Mouse (Mus musculus) liver, embryonic 16.5 days (tissue): ENCODE data around the gene Nxf3. TPM values are rescaled to one million over a fixed set of nuclear protein-coding genes. Genes with fewer than 3 reads are reported as not detected.

Experiments used
- ATAC-seq: fragments of 200-750 bp; cut with Nextera tagmentation; 2 replicates; pipeline ENCODE4 v1.8.0; 2017; ENCODE audit warnings: low read depth, mild to moderate bottlenecking, moderate number of reproducible peaks, moderate library complexity
- H3K27ac ChIP-seq: fragments of 300-500 bp; sonication (generic); 2 replicates; pipeline ENCODE4 v1.5.1; 2014; ENCODE audit warnings: mild to moderate bottlenecking, low read length
- H3K27me3 ChIP-seq: fragments of 300-500 bp; sonication (generic); 2 replicates; pipeline ENCODE4 v1.6.1; 2014; ENCODE audit warnings: low read depth, low read length, mixed read lengths; ENCODE audit not compliant: control insufficient read depth, insufficient read depth
- H3K36me3 ChIP-seq: fragments of 300-500 bp; sonication (generic); 2 replicates; pipeline ENCODE4 v1.6.1; 2014; ENCODE audit warnings: mild to moderate bottlenecking; ENCODE audit not compliant: control insufficient read depth, insufficient read depth
- H3K4me1 ChIP-seq: fragments of 300-500 bp; sonication (generic); 2 replicates; pipeline ENCODE4 v1.6.1; 2014; ENCODE audit warnings: low read depth, low read length, mixed read lengths; ENCODE audit not compliant: control insufficient read depth
- H3K4me2 ChIP-seq: fragments of 300-500 bp; sonication (generic); 2 replicates; pipeline ENCODE4 v1.6.1; 2014; ENCODE audit warnings: low read depth, low read length, mixed read lengths
- H3K4me3 ChIP-seq: fragments of 300-500 bp; sonication (generic); 2 replicates; pipeline ENCODE4 v1.5.1; 2014; ENCODE audit warnings: low read depth, mild to moderate bottlenecking, low read length
- H3K9ac ChIP-seq: fragments of 300-500 bp; sonication (generic); 2 replicates; pipeline ENCODE4 v1.6.1; 2014; ENCODE audit warnings: low read depth, low read length
- H3K9me3 ChIP-seq: fragments of 300-500 bp; sonication (generic); replicated peaks from 2 replicates; pipeline ENCODE4 v1.6.1; 2016; ENCODE audit warnings: low read length; ENCODE audit not compliant: control insufficient read depth
- WGBS: fragments of 180-500 bp; shearing (Covaris S2); extraction: QIAGEN DNeasy Blood & Tissue Kit; methylation state at CpG from one replicate; pipeline ENCODE4 v1.1.7; 2014; ENCODE audit not compliant: insufficient replicate concordance; 5-methylcytosine and 5-hydroxymethylcytosine counted together
- polyA plus RNA-seq: library from polyadenylated mRNA; unstranded; fragments of >200 nt; fragmentation: Nextera tagmentation; extraction: Ambion mirVana; gene quantifications from 2 replicates; pipeline ENCODE4 v1.2.1, GENCODE M21; 2015

Nxf3 gene
- polyA plus RNA-seq, result 0.14 and 0.25 TPM in 2 replicates

GRCm38 (mm10) chrX:136085155-136085554, at the start of gene Nxf3:
TSS of gene Nxf3 (minus strand) at chrX:136085255.
- Histone ChIP-seq H3K36me3 (no peaks in the 10 kb centered on the region), H3K4me3 (no peak within 1 kb of the TSS), H3K27ac (no peak within 1 kb of the TSS), H3K9me3 (no peaks in the 10 kb centered on the region), H3K4me1 (no peaks in the 10 kb centered on the region), H3K27me3 (no peaks in the 10 kb centered on the region), H3K9ac (no peak within 1 kb of the TSS), H3K4me2 (no peak within 1 kb of the TSS)
- no peak for ATAC-seq
- WGBS, result 56% methylated on average over 9 of the region's 9 CpGs

- H3K27ac ChIP-seq, result no peak overlapping the region
- no peak; the same call in 1 of the 2 replicates for ATAC-seq
- no peaks in the 10 kb centered on the region for H3K36me3 ChIP-seq
- H3K4me1 ChIP-seq, result no peaks in the 10 kb centered on the region; the same call in 1 of the 2 replicates
- no peak overlapping the region for H3K4me2 ChIP-seq
- no peaks in the 10 kb centered on the region for H3K9me3 ChIP-seq
- no peak overlapping the region for H3K4me3 ChIP-seq
- H3K9ac ChIP-seq, result no peak overlapping the region
- no peaks in the 10 kb centered on the region for H3K27me3 ChIP-seq
- WGBS, result 7% methylated on average over 5 of the region's 5 CpGs
These were observed 42.6 kb upstream of the Nxf3 start for GRCm38 (mm10) chrX:136127744-136128064.

DNA sequence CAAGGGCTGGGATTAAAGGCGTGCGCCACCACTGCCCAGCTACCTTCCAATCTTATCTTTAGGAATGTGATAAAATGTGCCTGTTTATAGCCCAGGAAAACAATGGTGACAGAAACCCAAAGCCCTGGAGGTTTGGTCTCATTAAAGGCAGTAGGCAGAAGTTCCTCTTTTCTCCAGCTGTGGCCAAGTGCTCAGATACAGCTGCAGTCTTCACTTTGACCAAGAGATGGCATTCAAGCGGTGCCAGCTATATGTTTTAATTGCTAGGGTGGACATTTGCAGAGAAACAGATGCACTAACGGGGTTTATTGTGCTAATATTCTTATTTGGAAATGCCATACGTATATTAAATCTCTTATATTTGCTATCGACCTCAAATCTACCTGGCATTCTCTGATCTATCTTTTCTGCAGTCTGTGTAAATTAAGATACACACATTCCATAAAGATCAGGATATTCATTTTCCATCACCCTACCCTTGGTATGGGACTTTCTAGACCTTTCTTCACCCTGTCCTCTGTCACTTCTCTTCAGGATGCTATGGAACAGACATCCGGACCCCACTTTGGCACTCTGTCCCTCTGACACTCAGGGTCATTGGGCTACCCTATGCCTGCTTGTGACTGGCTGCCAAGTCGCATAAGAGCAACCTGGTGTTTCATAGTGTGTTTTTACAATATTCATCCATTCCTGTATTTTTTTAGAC, 42.1 kb upstream of the Nxf3 start:
- H3K27me3 ChIP-seq, result no peaks in the 10 kb centered on the region
- ATAC-seq, result peak; percentile 48; the same call in 1 of the 2 replicates
- H3K4me2 ChIP-seq, result no peak overlapping the region
- H3K9me3 ChIP-seq, result no peaks in the 10 kb centered on the region
- no peak overlapping the region for H3K4me3 ChIP-seq
- no peak overlapping the region for H3K27ac ChIP-seq
- 37% methylated on average over 8 of the region's 8 CpGs for WGBS
- H3K36me3 ChIP-seq, result no peaks in the 10 kb centered on the region
- H3K4me1 ChIP-seq, result no peaks in the 10 kb centered on the region; the same call in 1 of the 2 replicates
- no peak overlapping the region for H3K9ac ChIP-seq

DNA sequence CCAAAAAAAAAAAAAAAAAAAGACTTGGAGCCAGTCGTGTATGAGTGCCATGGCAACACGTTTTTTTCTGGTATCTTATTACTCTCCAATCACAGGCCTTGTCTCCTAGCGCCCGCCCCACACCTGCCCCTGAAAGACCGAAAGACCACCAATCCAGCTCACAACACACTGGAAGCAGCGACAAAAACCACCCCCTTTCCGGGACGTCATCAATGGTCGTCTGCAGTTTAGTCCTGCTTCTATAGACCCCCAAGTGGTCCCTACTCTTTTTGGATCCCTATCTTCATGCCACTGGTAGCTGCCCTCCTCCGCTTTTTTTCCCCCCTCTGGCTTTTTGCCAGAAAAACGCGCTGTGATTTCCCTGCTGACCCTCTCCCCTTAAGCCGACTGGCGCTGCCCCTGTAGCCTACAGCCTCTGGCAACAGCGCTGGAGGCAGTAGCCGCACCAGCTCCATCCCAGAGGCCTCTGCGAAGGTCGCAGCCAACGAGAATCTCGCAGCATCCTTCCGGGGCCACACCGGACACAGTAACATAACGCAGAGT, 30.4 kb upstream of the Nxf3 start:
- H3K4me1 ChIP-seq, result no peaks in the 10 kb centered on the region
- H3K27me3 ChIP-seq, result peaks cover 2% of the 10 kb centered on the region; the same call in 1 of the 2 replicates
- H3K9me3 ChIP-seq, result no peaks in the 10 kb centered on the region
- no peak overlapping the region for H3K27ac ChIP-seq
- H3K9ac ChIP-seq, result no peak overlapping the region
- H3K4me3 ChIP-seq, result peak overlapping the region; percentile 12; the same call in 1 of the 2 replicates
- peak overlapping the region; percentile 15 for H3K4me2 ChIP-seq
- H3K36me3 ChIP-seq, result no peaks in the 10 kb centered on the region
- 25% methylated on average over 23 of the region's 23 CpGs for WGBS
- no peak for ATAC-seq

DNA sequence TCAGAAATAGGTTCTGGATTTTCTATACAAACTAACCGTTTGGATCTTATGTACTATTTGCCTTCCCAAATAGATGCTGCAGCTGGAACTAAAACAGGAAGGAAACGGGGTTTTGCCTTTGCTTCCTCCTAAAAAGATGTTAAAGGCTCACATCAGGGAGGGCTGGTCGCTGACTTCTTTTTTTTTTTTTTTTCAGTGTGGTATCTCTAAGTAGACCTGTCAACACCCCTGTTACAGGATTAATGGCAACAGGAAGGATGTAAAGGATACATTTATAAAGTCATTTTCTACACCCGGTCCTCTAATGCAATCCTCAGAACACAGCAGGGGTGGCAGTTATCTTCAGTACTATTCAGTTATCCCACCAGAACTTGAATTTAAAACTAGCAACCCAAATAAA, 30.0 kb upstream of the Nxf3 start:
- Histone ChIP-seq H3K36me3 (no peaks in the 10 kb centered on the region), H3K9me3 (no peaks in the 10 kb centered on the region), H3K9ac (no peak overlapping the region), H3K4me3 (no peak overlapping the region), H3K27me3 (peaks cover 2% of the 10 kb centered on the region; the same call in 1 of the 2 replicates), H3K27ac (no peak overlapping the region), H3K4me1 (no peaks in the 10 kb centered on the region), H3K4me2 (no peak overlapping the region)
- ATAC-seq, result no peak
- 26% methylated on average over 4 of the region's 4 CpGs for WGBS

DNA sequence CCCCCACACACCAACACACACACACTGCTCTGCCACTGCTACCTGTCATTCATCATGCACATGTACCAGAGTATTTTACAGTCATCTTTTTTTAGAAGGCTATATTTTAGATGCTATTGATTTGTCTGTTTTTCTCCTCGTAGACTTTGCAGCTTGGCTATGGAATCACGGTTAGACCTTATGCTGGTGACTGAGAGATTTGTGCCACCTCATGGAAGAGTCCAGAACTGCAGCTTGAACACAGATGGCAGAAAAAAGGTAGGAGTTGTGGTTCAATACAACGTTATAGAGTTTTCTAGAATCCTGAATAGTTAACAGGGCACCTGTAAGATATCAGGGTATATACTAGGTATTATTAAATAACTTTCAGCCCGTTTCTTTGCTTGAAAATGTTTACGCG, 22.9 kb upstream of the Nxf3 start:
- Histone ChIP-seq H3K9ac (no peak overlapping the region), H3K4me2 (no peak overlapping the region), H3K9me3 (no peaks in the 10 kb centered on the region), H3K4me1 (no peaks in the 10 kb centered on the region), H3K36me3 (no peaks in the 10 kb centered on the region), H3K27me3 (no peaks in the 10 kb centered on the region), H3K27ac (no peak overlapping the region), H3K4me3 (no peak overlapping the region)
- WGBS, result 32% methylated on average over 6 of the region's 6 CpGs
- ATAC-seq, result no peak

DNA sequence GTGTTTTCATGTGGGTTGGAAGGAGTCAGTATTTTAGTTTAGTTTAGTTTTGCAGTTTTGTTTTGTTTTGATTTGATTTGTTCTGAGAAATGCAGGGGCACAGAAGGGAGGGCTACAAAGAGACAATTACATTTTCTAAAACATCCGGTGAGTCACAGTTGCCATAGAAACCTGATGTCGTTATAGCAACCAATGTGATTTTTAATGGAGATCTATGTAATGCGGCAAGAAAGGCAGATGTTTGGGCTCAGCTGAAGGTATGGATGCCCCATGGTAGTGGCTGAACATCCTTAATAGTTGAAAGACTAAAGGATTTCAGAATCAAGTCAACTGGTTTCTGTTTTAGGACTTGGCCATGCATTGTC, 19.7 kb upstream of the Nxf3 start:
- no peaks in the 10 kb centered on the region for H3K9me3 ChIP-seq
- H3K9ac ChIP-seq, result no peak overlapping the region
- H3K27me3 ChIP-seq, result no peaks in the 10 kb centered on the region
- no peak for ATAC-seq
- H3K27ac ChIP-seq, result no peak overlapping the region
- no peak overlapping the region for H3K4me3 ChIP-seq
- H3K4me2 ChIP-seq, result no peak overlapping the region
- no peaks in the 10 kb centered on the region for H3K36me3 ChIP-seq
- no peaks in the 10 kb centered on the region for H3K4me1 ChIP-seq
- WGBS, result 67% methylated on average over 3 of the region's 3 CpGs

DNA sequence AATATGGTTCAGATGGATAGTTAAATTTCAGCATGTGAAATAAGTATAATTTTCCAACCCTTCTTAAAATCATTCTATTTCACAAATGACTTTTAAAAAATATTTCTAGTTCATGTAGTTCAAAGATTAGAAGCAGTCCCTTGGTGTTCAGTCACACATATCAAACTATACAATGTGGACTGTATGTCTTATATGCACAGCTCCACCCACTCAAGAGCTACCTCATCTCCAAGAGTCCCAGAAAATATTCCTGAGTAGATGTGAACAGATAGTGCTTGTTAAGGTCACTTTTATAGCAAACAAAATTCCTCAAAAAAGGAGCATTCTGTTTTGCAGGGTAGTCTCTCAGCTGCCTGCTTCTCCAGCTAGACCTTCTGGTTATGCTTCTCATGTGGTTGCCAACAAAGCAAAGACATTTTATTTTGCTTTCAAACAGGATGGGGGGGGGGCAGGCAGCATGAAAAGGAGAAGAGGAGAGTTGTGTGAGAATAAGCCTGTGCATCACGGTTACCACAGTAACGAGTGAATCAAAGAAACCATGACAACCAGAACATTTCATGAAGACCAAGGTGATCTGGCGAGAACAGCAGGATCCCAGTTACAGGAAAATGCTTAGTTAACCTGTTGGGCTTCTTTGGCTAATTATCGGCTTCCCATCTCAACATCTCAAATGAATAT, 19.1 kb upstream of the Nxf3 start:
- Histone ChIP-seq H3K36me3 (no peaks in the 10 kb centered on the region), H3K4me1 (no peaks in the 10 kb centered on the region), H3K9ac (no peak overlapping the region), H3K27ac (no peak overlapping the region), H3K4me2 (no peak overlapping the region), H3K27me3 (no peaks in the 10 kb centered on the region), H3K9me3 (no peaks in the 10 kb centered on the region), H3K4me3 (no peak overlapping the region)
- WGBS, result 55% methylated on average over 4 of the region's 4 CpGs
- ATAC-seq, result no peak

DNA sequence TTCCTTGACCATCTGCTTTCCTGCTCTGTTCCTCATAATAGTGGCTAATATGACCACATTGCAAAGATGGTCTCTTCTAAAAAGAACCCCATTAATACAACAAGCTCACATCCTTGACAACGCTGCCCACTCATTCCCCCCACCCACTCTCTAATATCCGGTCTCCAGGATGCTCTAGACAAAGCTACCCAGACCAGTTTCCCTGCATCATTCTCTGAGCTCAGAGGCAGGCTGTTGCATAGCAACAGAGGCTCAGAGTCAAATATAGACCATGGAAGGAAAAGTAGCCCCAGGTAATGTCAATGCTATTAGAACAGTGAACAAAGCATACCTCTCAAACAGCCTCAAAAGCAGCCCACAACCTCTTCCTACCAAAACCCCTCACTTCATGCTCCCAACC, 9.4 kb upstream of the Nxf3 start:
- Histone ChIP-seq H3K9me3 (no peaks in the 10 kb centered on the region), H3K27me3 (no peaks in the 10 kb centered on the region)
- no peak for ATAC-seq

More for the DNA sequence above, 9.4 kb upstream of the Nxf3 start:
- Histone ChIP-seq H3K36me3 (no peaks in the 10 kb centered on the region), H3K4me2 (no peak overlapping the region), H3K9ac (no peak overlapping the region), H3K4me3 (no peak overlapping the region), H3K27ac (no peak overlapping the region), H3K4me1 (no peaks in the 10 kb centered on the region)
- WGBS, result 39% methylated on average over 2 of the region's 2 CpGs
